Mouse (Mus musculus): ENCODE measurements around the gene Adam12.

DNA sequence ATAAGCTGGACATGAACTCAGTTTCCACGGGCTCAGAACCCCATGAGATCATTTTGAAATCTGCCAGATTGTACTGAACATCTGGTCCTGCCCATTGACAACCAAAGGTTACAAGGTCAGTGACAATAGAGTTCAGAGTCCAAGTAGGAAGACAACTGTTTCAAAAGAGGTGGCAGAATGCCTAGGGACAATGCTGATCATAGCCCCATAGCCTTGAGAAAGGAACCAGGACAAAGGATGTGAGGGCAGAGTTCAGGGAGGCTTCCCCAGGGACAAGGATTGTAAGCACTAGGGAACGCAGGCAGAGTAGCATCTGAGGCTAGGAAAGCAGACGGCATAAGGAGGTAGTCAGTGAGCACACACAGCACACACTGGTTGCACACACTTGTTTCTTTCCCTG lies 38.9 kb downstream of the Adam12 start:
- TF ChIP-seq POLR2A (IDR thresholded peaks at IDR 0.05; ENCODE audit: insufficient read depth, low read depth, low read length) (no peak), CTCF (IDR thresholded peaks at IDR 0.05; ENCODE audit: insufficient read depth, low read depth, low read length) (no peak)

All from olfactory bulb, adult 2 months (tissue).